Mouse (Mus musculus) bone marrow macrophage, adult 2 months (primary cell): ENCODE measurements around the gene Snrpa.

Experiments used
- CTCF ChIP-seq: IDR thresholded peaks from 2 replicates; pipeline ENCODE4 v1.5.1; 2012; ENCODE audit warnings: low read depth, mild to moderate bottlenecking, low read length, moderate library complexity
- POLR2A ChIP-seq: IDR thresholded peaks from 2 replicates; pipeline ENCODE4 v1.6.1; 2012; ENCODE audit warnings: mild to moderate bottlenecking, low read depth, low read length, borderline replicate concordance

GRCm38 (mm10) chr7:27238568-27238967 is 42.5 kb upstream of the Snrpa start:
- TF ChIP-seq CTCF (no peak), POLR2A (no peak)
